Mouse (Mus musculus) spleen, adult 2 months (tissue): ENCODE measurements at regions not wholly inside any gene's neighbourhood (a gene's known extent, or its start where the extent isn't known, plus 50 kb on each side); places are given as distances from the start of the nearest gene placed in this dataset.

Experiments
- DNase-seq, 2 experiments: peaks; one replicate each; pipeline versions ENCODE4 v3.0.0 to v3.0.0-alpha.2; 2012 to 2021; ENCODE audit warnings: low spot score in 2 of 2, low read depth in 1 of 2
- H3K27ac ChIP-seq: fragments of 200-500 bp; 2 replicates; pipeline ENCODE4 v1.5.1; 2012; ENCODE audit warnings: low read length, inconsistent platforms; ENCODE audit not compliant: insufficient read depth
- H3K27me3 ChIP-seq: fragments of 200-500 bp; 2 replicates; pipeline ENCODE4 v1.6.1; 2012; ENCODE audit warnings: mild to moderate bottlenecking, moderate library complexity, low read length, inconsistent platforms; ENCODE audit not compliant: control insufficient read depth, insufficient read depth
- H3K36me3 ChIP-seq: fragments of 200-500 bp; 2 replicates; pipeline ENCODE4 v1.6.1; 2012; ENCODE audit warnings: mild to moderate bottlenecking, low read length, inconsistent platforms; ENCODE audit not compliant: control insufficient read depth, insufficient read depth
- H3K4me1 ChIP-seq: fragments of 200-500 bp; 2 replicates; pipeline ENCODE4 v1.6.1; 2011; ENCODE audit warnings: inconsistent platforms; ENCODE audit not compliant: control insufficient read depth, insufficient read depth, insufficient read length
- H3K4me3 ChIP-seq: fragments of 200-500 bp; 2 replicates; pipeline ENCODE4 v1.5.1; 2011; ENCODE audit warnings: mild to moderate bottlenecking, inconsistent platforms; ENCODE audit not compliant: insufficient read depth, insufficient read length; ENCODE audit errors: extremely low read depth
- CTCF ChIP-seq: fragments of 200-500 bp; IDR thresholded peaks from 2 replicates; pipeline ENCODE4 v1.5.1; 2011; ENCODE audit warnings: mild to moderate bottlenecking, inconsistent platforms; ENCODE audit not compliant: insufficient read depth, insufficient read length, insufficient replicate concordance; ENCODE audit errors: extremely low read depth
- POLR2A ChIP-seq: fragments of 200-500 bp; IDR thresholded peaks from 2 replicates; pipeline ENCODE4 v1.6.1; 2011; ENCODE audit warnings: low read depth, low read length, inconsistent platforms
- WGBS: fragments of 180-500 bp; shearing (Covaris S2); methylation state at CpG from one replicate; pipeline ENCODE4 v1.1.7; 2018; 5-methylcytosine and 5-hydroxymethylcytosine counted together

- Histone ChIP-seq H3K27ac (no peak overlapping the region), H3K27me3 (no peaks in the 10 kb centered on the region), H3K4me1 (no peaks in the 10 kb centered on the region), H3K36me3 (no peaks in the 10 kb centered on the region), H3K4me3 (no peak overlapping the region)
- DNase-seq, result no peak
- TF ChIP-seq POLR2A (no peak), CTCF (no peak)
- 88% methylated on average over 1 of the region's 1 CpGs for WGBS
These were observed 113.7 kb downstream of the Gm11146 start for GRCm38 (mm10) chr16:77488155-77488554.

- no peaks in the 10 kb centered on the region for H3K27me3 ChIP-seq
- H3K4me3 ChIP-seq, result no peak overlapping the region
- DNase-seq, result no peak
- TF ChIP-seq CTCF (no peak), POLR2A (no peak)
- H3K36me3 ChIP-seq, result no peaks in the 10 kb centered on the region
- H3K4me1 ChIP-seq, result no peaks in the 10 kb centered on the region
- 88% methylated on average over 7 of the region's 7 CpGs for WGBS
- H3K27ac ChIP-seq, result no peak overlapping the region
These were observed 122.1 kb downstream of the Gm11146 start for GRCm38 (mm10) chr16:77479812-77480211.

GRCm38 (mm10) chr16:77471868-77472267, 130.0 kb downstream of the Gm11146 start:
- Histone ChIP-seq H3K4me1 (no peaks in the 10 kb centered on the region), H3K27ac (no peak overlapping the region), H3K36me3 (no peaks in the 10 kb centered on the region), H3K4me3 (no peak overlapping the region), H3K27me3 (no peaks in the 10 kb centered on the region)
- TF ChIP-seq POLR2A (no peak), CTCF (no peak)
- no peak for DNase-seq
- WGBS, result 96% methylated on average over 3 of the region's 3 CpGs

GRCm38 (mm10) chr16:77469903-77470302, 132.0 kb downstream of the Gm11146 start:
- H3K27me3 ChIP-seq, result no peaks in the 10 kb centered on the region
- H3K4me3 ChIP-seq, result no peak overlapping the region
- H3K27ac ChIP-seq, result no peak overlapping the region
- DNase-seq, result no peak
- TF ChIP-seq POLR2A, result no peak
- TF ChIP-seq CTCF, result no peak
- no peaks in the 10 kb centered on the region for H3K4me1 ChIP-seq
- WGBS, result 89% methylated on average over 4 of the region's 4 CpGs
- no peaks in the 10 kb centered on the region for H3K36me3 ChIP-seq

GRCm38 (mm10) chr16:77469328-77469875, 132.5 kb downstream of the Gm11146 start:
- H3K4me1 ChIP-seq, result no peaks in the 10 kb centered on the region
- no peaks in the 10 kb centered on the region for H3K27me3 ChIP-seq
- no peak overlapping the region for H3K4me3 ChIP-seq
- no peak for DNase-seq
- H3K27ac ChIP-seq, result no peak overlapping the region
- TF ChIP-seq CTCF (no peak), POLR2A (no peak)
- 91% methylated on average over 6 of the region's 6 CpGs for WGBS
- no peaks in the 10 kb centered on the region for H3K36me3 ChIP-seq

- DNase-seq, result no peak
- 93% methylated on average over 12 of the region's 12 CpGs for WGBS
- TF ChIP-seq POLR2A, result no peak
- no peak for TF ChIP-seq CTCF
- no peak overlapping the region for H3K4me3 ChIP-seq
- no peaks in the 10 kb centered on the region for H3K36me3 ChIP-seq
- no peaks in the 10 kb centered on the region for H3K27me3 ChIP-seq
- H3K27ac ChIP-seq, result no peak overlapping the region
- no peaks in the 10 kb centered on the region for H3K4me1 ChIP-seq
These were observed 134.7 kb downstream of the Gm11146 start for GRCm38 (mm10) chr16:77467216-77467615.

- no peaks in the 10 kb centered on the region for H3K36me3 ChIP-seq
- no peak overlapping the region for H3K4me3 ChIP-seq
- TF ChIP-seq POLR2A (no peak), CTCF (no peak)
- no peak for DNase-seq
- no peak overlapping the region for H3K27ac ChIP-seq
- 91% methylated on average over 6 of the region's 6 CpGs for WGBS
- no peaks in the 10 kb centered on the region for H3K4me1 ChIP-seq
- no peaks in the 10 kb centered on the region for H3K27me3 ChIP-seq
These were observed 137.3 kb downstream of the Gm11146 start for GRCm38 (mm10) chr16:77464623-77465022.
